In the genomic region with DNA sequence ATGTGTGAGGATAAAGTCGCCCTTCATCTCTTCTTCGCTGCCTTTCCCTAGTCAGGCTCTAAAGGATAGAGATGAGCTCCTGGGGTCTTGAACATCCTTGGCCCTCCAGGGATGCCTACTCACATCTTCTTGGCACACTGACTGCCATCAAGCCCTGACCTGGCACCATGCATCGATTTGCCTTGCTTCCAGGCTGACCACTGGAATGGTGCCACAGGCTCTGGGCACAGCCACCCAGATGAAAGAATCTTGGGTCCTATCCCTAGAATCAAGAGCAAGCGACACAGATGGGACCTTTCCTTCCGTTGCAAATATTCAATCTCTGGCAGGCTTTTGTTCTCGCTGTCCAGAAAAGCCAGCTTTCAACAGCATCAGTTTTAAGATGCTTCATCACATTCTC, we compare ENCODE assay signal across 19 mouse cellular contexts. TPM values are rescaled to one million over a fixed set of nuclear protein-coding genes. Genes with fewer than 3 reads are reported as not detected.
DNase-seq lines count a peak whose midpoint lies in the region; ATAC-seq and TF ChIP-seq lines count a peak whose summit lies in the region.
"Had no signal": no experiment of that assay in that cellular context is flagged by ENCODE, and none has a peak within 500 bp of the region (broad histone marks: within the 10 kb centered on the region; RNA-seq: fewer than 3 reads in every experiment).

No protein-coding gene starts in this region.

- no peaks in the 10 kb centered on the region for H3K27me3 ChIP-seq in heart, embryonic 11.5 days (ENCODE audit: control insufficient read depth, insufficient read depth, low read length)
- H3K27me3 ChIP-seq in midbrain, postnatal 0 days (ENCODE audit: insufficient read depth, low read length), result no peaks in the 10 kb centered on the region
- H3K27me3 ChIP-seq in midbrain, embryonic 14.5 days (ENCODE audit: control insufficient read depth, insufficient read depth, low read length), result no peaks in the 10 kb centered on the region
- H3K27me3 ChIP-seq: embryonic facial prominence, embryonic 13.5 days; forebrain, embryonic 12.5 days; heart, embryonic 12.5 days had no signal

- intact Hi-C loops in heart, postnatal 25 days (cut with DNase I), result no loop called here

- H3K4me3 ChIP-seq in heart, embryonic 11.5 days (ENCODE audit: low read depth, low read length), result no peak overlapping the region
- no peak overlapping the region for H3K4me3 ChIP-seq in midbrain, postnatal 0 days (ENCODE audit: low read depth, low read length)
- H3K4me3 ChIP-seq in midbrain, embryonic 14.5 days (replicated peaks; ENCODE audit: low read depth, low read length), result no peak overlapping the region
- H3K4me3 ChIP-seq: embryonic facial prominence, embryonic 13.5 days; forebrain, embryonic 12.5 days; heart, embryonic 12.5 days; hindbrain, embryonic 10.5 days had no signal

- ATAC-seq in heart, embryonic 11.5 days (replicated peaks; ENCODE audit: insufficient number of reproducible peaks, low FRiP score, low TSS enrichment), result no peak
- no peak for ATAC-seq in midbrain, postnatal 0 days (ENCODE audit: low FRiP score)
- ATAC-seq in midbrain, embryonic 14.5 days (ENCODE audit: low FRiP score, low TSS enrichment), result no peak
- ATAC-seq: forebrain, embryonic 16.5 days; inflammation-experienced regulatory T-cells, adult 6 months; intestine, postnatal 0 days had no signal

- DNase-seq in cerebellum, postnatal 25 days, result peak; percentile 4 to 21
- DNase-seq in cerebellum, adult 9-11 months, result no peak
- peak; percentile 2 for DNase-seq in heart, postnatal 25 days (ENCODE audit: low spot score)
- peak; percentile 9 for DNase-seq in midbrain, postnatal 0 days (ENCODE audit: low spot score)
- no peak for DNase-seq in midbrain, embryonic 14.5 days
- DNase-seq: adrenal gland, adult 2 months; adrenal gland, postnatal 25 days; gastrocnemius, postnatal 10 days; kidney, adult 8-10 months had no signal

- 79% methylated on average over 6 of the region's 6 CpGs for WGBS in heart, embryonic 11.5 days (ENCODE audit: insufficient replicate concordance)
- WGBS in midbrain, postnatal 0 days, result 85% methylated on average over 6 of the region's 6 CpGs
- WGBS in midbrain, embryonic 14.5 days, result 91% methylated on average over 6 of the region's 6 CpGs

- no peaks in the 10 kb centered on the region for H3K4me1 ChIP-seq in heart, embryonic 11.5 days (ENCODE audit: control insufficient read depth, insufficient read depth, low read length)
- no peaks in the 10 kb centered on the region for H3K4me1 ChIP-seq in midbrain, postnatal 0 days (ENCODE audit: insufficient read depth, low read length)
- H3K4me1 ChIP-seq in midbrain, embryonic 14.5 days (ENCODE audit: control insufficient read depth, insufficient read depth, low read length), result no peaks in the 10 kb centered on the region
- H3K4me1 ChIP-seq: embryonic facial prominence, embryonic 13.5 days; forebrain, embryonic 12.5 days; hindbrain, embryonic 10.5 days had no signal

- H3K9me3 ChIP-seq in heart, embryonic 11.5 days (replicated peaks; ENCODE audit: control insufficient read depth, low read length), result no peaks in the 10 kb centered on the region
- H3K9me3 ChIP-seq in midbrain, postnatal 0 days (ENCODE audit: low read length), result no peaks in the 10 kb centered on the region
- H3K9me3 ChIP-seq in midbrain, embryonic 14.5 days (ENCODE audit: control insufficient read depth, low read length), result no peaks in the 10 kb centered on the region
- H3K9me3 ChIP-seq: embryonic facial prominence, embryonic 13.5 days; forebrain, embryonic 12.5 days; heart, embryonic 12.5 days; hindbrain, embryonic 10.5 days had no signal

- no peak overlapping the region for H3K4me2 ChIP-seq in heart, embryonic 11.5 days
- H3K4me2 ChIP-seq in midbrain, postnatal 0 days (ENCODE audit: low read depth, low read length, poor library complexity, severe bottlenecking), result no peak overlapping the region
- H3K4me2 ChIP-seq in midbrain, embryonic 14.5 days (ENCODE audit: low read length), result no peak overlapping the region
- H3K4me2 ChIP-seq: embryonic facial prominence, embryonic 13.5 days; forebrain, embryonic 12.5 days; heart, embryonic 12.5 days; hindbrain, embryonic 14.5 days had no signal

- H3K36me3 ChIP-seq in heart, embryonic 11.5 days (ENCODE audit: control insufficient read depth, insufficient read depth, low read length), result no peaks in the 10 kb centered on the region
- H3K36me3 ChIP-seq in midbrain, postnatal 0 days (ENCODE audit: insufficient read depth, low read length), result no peaks in the 10 kb centered on the region
- no peaks in the 10 kb centered on the region for H3K36me3 ChIP-seq in midbrain, embryonic 14.5 days (ENCODE audit: control insufficient read depth, insufficient read depth, low read length)
- H3K36me3 ChIP-seq: embryonic facial prominence, embryonic 13.5 days; forebrain, embryonic 12.5 days; heart, embryonic 12.5 days; hindbrain, embryonic 10.5 days had no signal

- H3K27ac ChIP-seq in heart, embryonic 11.5 days (ENCODE audit: low read depth, low read length), result no peak overlapping the region
- no peak overlapping the region for H3K27ac ChIP-seq in midbrain, postnatal 0 days (ENCODE audit: low read depth, low read length)
- H3K27ac ChIP-seq in midbrain, embryonic 14.5 days (replicated peaks; ENCODE audit: low read depth, low read length), result no peak overlapping the region
- H3K27ac ChIP-seq: embryonic facial prominence, embryonic 13.5 days; forebrain, embryonic 12.5 days; hindbrain, embryonic 10.5 days; hindbrain, embryonic 14.5 days had no signal

- TF ChIP-seq CTCF in midbrain, postnatal 0 days (IDR thresholded peaks at IDR 0.05), result no peak

- H3K9ac ChIP-seq in heart, embryonic 11.5 days (ENCODE audit: low read depth, low read length), result no peak overlapping the region
- no peak overlapping the region for H3K9ac ChIP-seq in midbrain, postnatal 0 days (replicated peaks; ENCODE audit: low read length, poor library complexity, severe bottlenecking)
- H3K9ac ChIP-seq in midbrain, embryonic 14.5 days (replicated peaks; ENCODE audit: low read length), result no peak overlapping the region
- H3K9ac ChIP-seq: embryonic facial prominence, embryonic 13.5 days; forebrain, embryonic 12.5 days; heart, embryonic 12.5 days; hindbrain, embryonic 14.5 days had no signal

RNA-seq across cellular contexts. Expression of a gene that starts 38.4 kb away (rescaled TPM):
- total RNA-seq in heart, postnatal 25 days (2021), result 10 to 100 TPM; 88.9 to 92.6 TPM
- 60.0 and 80.5 TPM in 2 replicates for polyA plus RNA-seq in heart, embryonic 11.5 days (2014; fragmentation: Nextera tagmentation; extraction: Ambion mirVana)
- 0.24 and 0.33 TPM in 2 replicates for total RNA-seq in midbrain, postnatal 0 days (2014; rRNA removed)
- polyA plus RNA-seq in midbrain, postnatal 0 days (2015; fragmentation: Nextera tagmentation; extraction: Ambion mirVana), result 0.01 TPM in 1 of 2 replicates, not detected in the other
- polyA plus RNA-seq in midbrain, embryonic 14.5 days (2014; fragmentation: Nextera tagmentation; extraction: Ambion mirVana), result 0.05 TPM in 1 of 2 replicates, not detected in the other
- total RNA-seq: gastrocnemius, postnatal 10 days had no signal
- polyA plus RNA-seq: forebrain, embryonic 16.5 days; frontal cortex, adult 2 months; inflammation-experienced regulatory T-cells, adult 6 months; intestine, postnatal 0 days had no signal

Comparison
In these comparisons a context has a peak if more than half of its experiments do, and no peak if none do; other contexts are left out.
1. DNase-seq: peak in cerebellum, postnatal 25 days (2 of 2), heart, postnatal 25 days (single experiment) and midbrain, postnatal 0 days (single experiment); none in cerebellum, adult 9-11 months (single experiment) and midbrain, embryonic 14.5 days (single experiment).
2. RNA of a gene that starts 38.4 kb away (polyA plus RNA-seq): 60.0 to 80.5 TPM in heart, embryonic 11.5 days; 0.01 TPM in midbrain, postnatal 0 days and 0.05 TPM in midbrain, embryonic 14.5 days; every median in the first group is over 10 times any median in the second.